Comparison of ENCODE assay signal across 24 mouse cellular contexts in genomic region chr7:28321974-28322720, GRCm38 (mm10). TPM values are rescaled to one million over a fixed set of nuclear protein-coding genes. Genes with fewer than 3 reads are reported as not detected.
A peak's percentile ranks its signal among the peaks of the same experiment; 100 is the strongest.
DNase-seq lines count a peak whose midpoint lies in the region; ATAC-seq and TF ChIP-seq lines count a peak whose summit lies in the region.
"Had no signal": no experiment of that assay in that cellular context is flagged by ENCODE, and none has a peak within 500 bp of the region (broad histone marks: within the 10 kb centered on the region; RNA-seq: fewer than 3 reads in every experiment).

No protein-coding gene starts in this region.

- no peaks in the 10 kb centered on the region for H3K27me3 ChIP-seq in kidney, embryonic 16.5 days (ENCODE audit: insufficient read depth, low read length)
- no peaks in the 10 kb centered on the region for H3K27me3 ChIP-seq in hindbrain, embryonic 16.5 days (replicated peaks; ENCODE audit: control insufficient read depth, insufficient read depth, low read length)
- no peaks in the 10 kb centered on the region for H3K27me3 ChIP-seq in cerebellum, adult 2 months (ENCODE audit: control insufficient read depth, insufficient read depth, low read length)
- H3K27me3 ChIP-seq: embryonic facial prominence, embryonic 15.5 days; heart, embryonic 13.5 days; limb, embryonic 12.5 days; Patski had no signal

- WGBS in kidney, embryonic 16.5 days = 94% methylated on average over 15 of the region's 15 CpGs
- WGBS in hindbrain, embryonic 16.5 days = 95% methylated on average over 15 of the region's 15 CpGs
- WGBS in cerebellum, adult 2 months = 92% methylated on average over 15 of the region's 15 CpGs

- no peak for ATAC-seq in kidney, embryonic 16.5 days (ENCODE audit: low FRiP score, low TSS enrichment)
- peak; percentile 92 for ATAC-seq in common myeloid progenitor, adult 5-6 weeks (replicated peaks; ENCODE audit: low read depth, poor library complexity, severe bottlenecking)
- ATAC-seq in monocyte, adult 5-6 weeks (replicated peaks; ENCODE audit: insufficient number of reproducible peaks, low FRiP score, low TSS enrichment, poor library complexity, severe bottlenecking) = peak; percentile 32; the same call in 1 of the 2 replicates
- ATAC-seq in hindbrain, embryonic 16.5 days = no peak
- ATAC-seq: forebrain, postnatal 0 days; Patski had no signal

- TF ChIP-seq CTCF in cerebellum, adult 2 months (IDR thresholded peaks at IDR 0.05; ENCODE audit: borderline replicate concordance, insufficient read depth, low read depth, low read length) = no peak

- peak; percentile 65 for DNase-seq in kidney, adult 9 months
- peak; percentile 14 for DNase-seq in kidney, postnatal 14 days
- no peak for DNase-seq in cerebellum, adult 2 months
- DNase-seq: adrenal gland, postnatal 10 days; cerebellum, postnatal 14 days; forebrain, postnatal 0 days; gastrocnemius, adult 2 months; lung, adult 2 months; lung, postnatal 36 days; retina, postnatal 1 day; right cerebral cortex, postnatal 4 days had no signal

- no peak for TF ChIP-seq POLR2A in cerebellum, adult 2 months (IDR thresholded peaks at IDR 0.05; ENCODE audit: borderline replicate concordance, insufficient read depth, low read length)

- H3K9me3 ChIP-seq in kidney, embryonic 16.5 days (ENCODE audit: low read length) = no peaks in the 10 kb centered on the region
- no peaks in the 10 kb centered on the region for H3K9me3 ChIP-seq in hindbrain, embryonic 16.5 days (ENCODE audit: control insufficient read depth, low read length)
- H3K9me3 ChIP-seq: embryonic facial prominence, embryonic 15.5 days; heart, embryonic 13.5 days; limb, embryonic 12.5 days had no signal

- H3K27ac ChIP-seq in kidney, embryonic 16.5 days (ENCODE audit: low read length) = no peak overlapping the region
- no peak overlapping the region for H3K27ac ChIP-seq in hindbrain, embryonic 16.5 days (ENCODE audit: low read depth, low read length)
- H3K27ac ChIP-seq in cerebellum, adult 2 months (ENCODE audit: insufficient read depth, low read length) = no peak overlapping the region
- H3K27ac ChIP-seq: embryonic facial prominence, embryonic 15.5 days; gastrocnemius, adult 2 months; heart, embryonic 13.5 days; hindbrain, embryonic 14.5 days; limb, embryonic 12.5 days had no signal

- no peaks in the 10 kb centered on the region for H3K4me1 ChIP-seq in kidney, embryonic 16.5 days (ENCODE audit: insufficient read depth, low read length)
- no peaks in the 10 kb centered on the region for H3K4me1 ChIP-seq in hindbrain, embryonic 16.5 days (ENCODE audit: control insufficient read depth, insufficient read depth, low read depth, low read length)
- H3K4me1 ChIP-seq in cerebellum, adult 2 months (ENCODE audit: control insufficient read depth, insufficient read depth, low read length) = no peaks in the 10 kb centered on the region
- H3K4me1 ChIP-seq: embryonic facial prominence, embryonic 15.5 days; heart, embryonic 13.5 days; limb, embryonic 12.5 days had no signal

- peaks cover 91% of the 10 kb centered on the region for H3K36me3 ChIP-seq in kidney, embryonic 16.5 days (ENCODE audit: insufficient read depth, low read length)
- peaks cover 79% of the 10 kb centered on the region for H3K36me3 ChIP-seq in hindbrain, embryonic 16.5 days (ENCODE audit: control insufficient read depth, insufficient read depth, low read length)

- no peak overlapping the region for H3K4me3 ChIP-seq in kidney, embryonic 16.5 days (ENCODE audit: low read length)
- H3K4me3 ChIP-seq in hindbrain, embryonic 16.5 days (ENCODE audit: low read length) = no peak overlapping the region
- no peak overlapping the region for H3K4me3 ChIP-seq in cerebellum, adult 2 months (replicated peaks; ENCODE audit: insufficient read depth, low read depth, low read length)
- H3K4me3 ChIP-seq: embryonic facial prominence, embryonic 15.5 days; gastrocnemius, adult 2 months; heart, embryonic 13.5 days; limb, embryonic 12.5 days had no signal

- no peak overlapping the region for H3K4me2 ChIP-seq in kidney, embryonic 16.5 days (replicated peaks; ENCODE audit: low read depth, low read length)
- H3K4me2 ChIP-seq in hindbrain, embryonic 16.5 days (ENCODE audit: low read length) = no peak overlapping the region
- H3K4me2 ChIP-seq: embryonic facial prominence, embryonic 15.5 days; heart, embryonic 13.5 days; hindbrain, embryonic 14.5 days; limb, embryonic 12.5 days; midbrain, embryonic 11.5 days had no signal

- H3K9ac ChIP-seq in kidney, embryonic 16.5 days (replicated peaks; ENCODE audit: low read length) = no peak overlapping the region
- no peak overlapping the region for H3K9ac ChIP-seq in hindbrain, embryonic 16.5 days (ENCODE audit: low read depth, low read length)
- H3K9ac ChIP-seq: embryonic facial prominence, embryonic 15.5 days; forebrain, postnatal 0 days; heart, embryonic 13.5 days; hindbrain, embryonic 14.5 days; limb, embryonic 12.5 days had no signal

RNA-seq across cellular contexts. Expression of gene Timm50, which starts 10.3 kb away (rescaled TPM):
- polyA plus RNA-seq in kidney, embryonic 16.5 days (2015; fragmentation: Nextera tagmentation; extraction: Ambion mirVana) = 162 and 169 TPM in 2 replicates
- total RNA-seq in common myeloid progenitor, adult 5-6 weeks (2017) = 49.6 and 63.8 TPM in 2 replicates
- 12.4 to 37.0 TPM (median 19.8 TPM) in 3 replicates for total RNA-seq in monocyte, adult 5-6 weeks (2017)
- 131 and 142 TPM in 2 replicates for polyA plus RNA-seq in hindbrain, embryonic 16.5 days (2015; fragmentation: Nextera tagmentation; extraction: Ambion mirVana)
- polyA plus RNA-seq in cerebellum, adult 2 months (2012; rRNA removed) = 75.7 and 78.6 TPM in 2 replicates

RNA-seq across cellular contexts. Expression of gene Supt5, which starts 16.4 kb away (rescaled TPM):
- 106 and 109 TPM in 2 replicates for polyA plus RNA-seq in kidney, embryonic 16.5 days (2015; fragmentation: Nextera tagmentation; extraction: Ambion mirVana)
- 63.4 and 68.1 TPM in 2 replicates for total RNA-seq in common myeloid progenitor, adult 5-6 weeks (2017)
- 118 to 138 TPM (median 122 TPM) in 3 replicates for total RNA-seq in monocyte, adult 5-6 weeks (2017)
- polyA plus RNA-seq in hindbrain, embryonic 16.5 days (2015; fragmentation: Nextera tagmentation; extraction: Ambion mirVana) = 94.9 and 112 TPM in 2 replicates
- 121 and 125 TPM in 2 replicates for polyA plus RNA-seq in cerebellum, adult 2 months (2012; rRNA removed)

RNA-seq across cellular contexts. Expression of gene Dll3, which starts 20.1 kb away (rescaled TPM):
- polyA plus RNA-seq in kidney, embryonic 16.5 days (2015; fragmentation: Nextera tagmentation; extraction: Ambion mirVana) = 0.50 and 0.68 TPM in 2 replicates
- not detected in 2 replicates for total RNA-seq in common myeloid progenitor, adult 5-6 weeks (2017)
- not detected in 3 replicates for total RNA-seq in monocyte, adult 5-6 weeks (2017)
- polyA plus RNA-seq in hindbrain, embryonic 16.5 days (2015; fragmentation: Nextera tagmentation; extraction: Ambion mirVana) = 18.6 and 19.2 TPM in 2 replicates
- 1.3 and 1.4 TPM in 2 replicates for polyA plus RNA-seq in cerebellum, adult 2 months (2012; rRNA removed)
- total RNA-seq: gastrocnemius, adult 2 months; heart, postnatal 25 days had no signal

RNA-seq across cellular contexts. Expression of gene Rps16, which starts 28.3 kb away (rescaled TPM):
- 840 and 918 TPM in 2 replicates for polyA plus RNA-seq in kidney, embryonic 16.5 days (2015; fragmentation: Nextera tagmentation; extraction: Ambion mirVana)
- total RNA-seq in common myeloid progenitor, adult 5-6 weeks (2017) = 960 and 1,032 TPM in 2 replicates
- total RNA-seq in monocyte, adult 5-6 weeks (2017) = 691 to 731 TPM (median 723 TPM) in 3 replicates
- polyA plus RNA-seq in hindbrain, embryonic 16.5 days (2015; fragmentation: Nextera tagmentation; extraction: Ambion mirVana) = 430 and 440 TPM in 2 replicates
- polyA plus RNA-seq in cerebellum, adult 2 months (2012; rRNA removed) = 510 and 514 TPM in 2 replicates

RNA-seq across cellular contexts. Expression of gene Selenov, which starts 31.2 kb away (rescaled TPM):
- polyA plus RNA-seq in kidney, embryonic 16.5 days (2015; fragmentation: Nextera tagmentation; extraction: Ambion mirVana) = 0.41 and 0.74 TPM in 2 replicates
- total RNA-seq in common myeloid progenitor, adult 5-6 weeks (2017) = not detected in 2 replicates
- not detected in 3 replicates for total RNA-seq in monocyte, adult 5-6 weeks (2017)
- polyA plus RNA-seq in hindbrain, embryonic 16.5 days (2015; fragmentation: Nextera tagmentation; extraction: Ambion mirVana) = 1.7 and 3.1 TPM in 2 replicates
- polyA plus RNA-seq in cerebellum, adult 2 months (2012; rRNA removed) = 0.59 and 1.4 TPM in 2 replicates
- total RNA-seq: gastrocnemius, adult 2 months; heart, postnatal 25 days had no signal
- polyA plus RNA-seq: heart, embryonic 13.5 days; large intestine, adult 2 months; limb, embryonic 12.5 days; lung, adult 2 months; Patski; thymus, postnatal 0 days had no signal

Comparison
In these comparisons a context has a peak if more than half of its experiments do, and no peak if none do; other contexts are left out.
1. DNase-seq: peak in kidney, adult 9 months (single experiment) and kidney, postnatal 14 days (single experiment); none in cerebellum, adult 2 months (0 of 2).
2. ATAC-seq: peak in common myeloid progenitor, adult 5-6 weeks (single experiment) and monocyte, adult 5-6 weeks (single experiment); none in kidney, embryonic 16.5 days (single experiment) and hindbrain, embryonic 16.5 days (single experiment).